Mouse (Mus musculus) testis, adult 10 weeks (tissue): ENCODE results near the gene Olfr1032. TPM values are rescaled to one million over a fixed set of nuclear protein-coding genes. Genes with fewer than 3 reads are reported as not detected.

Experiments
- polyA plus RNA-seq: library from polyadenylated mRNA; stranded (reverse); fragments of 350-450 nt; fragmentation: Illumina TruSeq; extraction: RNeasy Lipid Tissue Mini Kit (QIAGEN cat#74804); gene quantifications from one replicate; pipeline ENCODE4 v1.2.3, GENCODE M21; 2014; ENCODE audit warnings: low read depth, low replicate concordance

The Olfr1032 gene
- not detected for polyA plus RNA-seq

GRCm38 (mm10) chr2:86005240-86005639 is at the start of gene Olfr1032:
Gene Olfr1032, plus strand, starts transcription at chr2:86005540.

GRCm38 (mm10) chr2:85973595-85973994 is 31.7 kb upstream of the Olfr1032 start, which contains the start of gene Olfr1029:
Gene Olfr1029, plus strand, starts transcription at chr2:85973895.

GRCm38 (mm10) chr2:85978976-85979375 is 26.4 kb upstream of the Olfr1032 start, which contains the start of gene Olfr1030:
Gene Olfr1030, plus strand, starts transcription at chr2:85979276.

DNA sequence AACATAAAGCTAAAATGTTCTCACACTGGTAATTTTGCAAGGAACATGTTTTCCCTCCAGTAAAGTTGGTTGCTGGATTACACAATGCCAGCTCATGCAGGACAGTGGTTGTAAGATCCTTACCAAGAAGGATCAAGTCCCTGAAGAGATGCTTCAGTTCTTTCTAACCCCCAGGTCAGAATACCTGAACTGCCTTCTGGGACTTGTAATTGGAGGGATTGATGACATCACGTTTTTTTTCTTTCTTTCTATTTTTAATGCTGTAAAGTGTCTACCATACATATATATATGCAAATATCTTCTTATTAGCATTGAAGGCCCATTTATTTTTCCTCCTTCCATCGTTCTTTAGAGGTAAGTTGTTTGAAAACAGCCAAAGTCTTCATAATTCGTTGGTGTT is 15.3 kb upstream of the Olfr1032 start, which contains the start of gene Olfr1031:
TSS of gene Olfr1031 (plus strand) at position 301 of the 400 bp plus-strand sequence.

GRCm38 (mm10) chr2:86020406-86020805 is 15.1 kb downstream of the Olfr1032 start, which contains the start of gene Olfr1033:
Gene Olfr1033, plus strand, starts transcription at chr2:86020633.

GRCm38 (mm10) chr2:86045561-86045960 is 40.2 kb downstream of the Olfr1032 start, which contains the start of gene Olfr1034:
Gene Olfr1034, plus strand, starts transcription at chr2:86045861.

Other genes with a start within 250 kb of the Olfr1032 start
- not detected for gene Olfr1012, start 242.8 kb upstream of the Olfr1032 start, polyA plus RNA-seq
- gene Olfr1013, start 238.4 kb upstream of the Olfr1032 start, polyA plus RNA-seq = 0.07 TPM
- gene Olfr1014, start 232.8 kb upstream of the Olfr1032 start, polyA plus RNA-seq = not detected
- gene Olfr1015, start 223.5 kb upstream of the Olfr1032 start, polyA plus RNA-seq = not detected
- not detected for gene Olfr1016, start 203.0 kb upstream of the Olfr1032 start, polyA plus RNA-seq
- gene Olfr1018, start 187.1 kb upstream of the Olfr1032 start, polyA plus RNA-seq = not detected
- not detected for gene Olfr1019, start 160.1 kb upstream of the Olfr1032 start, polyA plus RNA-seq
- gene Olfr1020, start 158.5 kb upstream of the Olfr1032 start, polyA plus RNA-seq = not detected
- gene Olfr1022, start 136.9 kb upstream of the Olfr1032 start, polyA plus RNA-seq = not detected
- gene Olfr1023, start 119.9 kb upstream of the Olfr1032 start, polyA plus RNA-seq = not detected
- not detected for gene Olfr1024, start 100.5 kb upstream of the Olfr1032 start, polyA plus RNA-seq
- not detected for gene Olfr1025-ps1, start 90.3 kb upstream of the Olfr1032 start, polyA plus RNA-seq
- gene Olfr1026, start 84.0 kb upstream of the Olfr1032 start, polyA plus RNA-seq = not detected
- gene Olfr1028, start 55.1 kb upstream of the Olfr1032 start, polyA plus RNA-seq = not detected
- gene Olfr1029, start 31.6 kb upstream of the Olfr1032 start, polyA plus RNA-seq = 0.35 TPM
- not detected for gene Olfr1030, start 26.3 kb upstream of the Olfr1032 start, polyA plus RNA-seq
- gene Olfr1031, start 15.2 kb upstream of the Olfr1032 start, polyA plus RNA-seq = not detected
- gene Olfr1033, start 15.1 kb downstream of the Olfr1032 start, polyA plus RNA-seq = 1.5 TPM
- 0.11 TPM for gene Olfr1034, start 40.3 kb downstream of the Olfr1032 start, polyA plus RNA-seq
- gene Olfr1036, start 68.5 kb downstream of the Olfr1032 start, polyA plus RNA-seq = not detected
- 0.15 TPM for gene Olfr1037, start 81.8 kb downstream of the Olfr1032 start, polyA plus RNA-seq
- not detected for gene Olfr1039, start 130.4 kb downstream of the Olfr1032 start, polyA plus RNA-seq
- not detected for gene Olfr1040, start 141.2 kb downstream of the Olfr1032 start, polyA plus RNA-seq
- gene Olfr1042, start 156.3 kb downstream of the Olfr1032 start, polyA plus RNA-seq = not detected
- not detected for gene Olfr1043, start 162.0 kb downstream of the Olfr1032 start, polyA plus RNA-seq
- not detected for gene Olfr1044, start 172.3 kb downstream of the Olfr1032 start, polyA plus RNA-seq
- not detected for gene Olfr52, start 180.1 kb downstream of the Olfr1032 start, polyA plus RNA-seq
- gene Olfr1045, start 197.5 kb downstream of the Olfr1032 start, polyA plus RNA-seq = not detected
- not detected for gene Olfr1046, start 213.8 kb downstream of the Olfr1032 start, polyA plus RNA-seq
- gene Olfr1047, start 225.9 kb downstream of the Olfr1032 start, polyA plus RNA-seq = not detected
- gene Olfr1048, start 234.7 kb downstream of the Olfr1032 start, polyA plus RNA-seq = not detected